Mouse (Mus musculus): Measurements from ENCODE around the gene M1ap.
A peak's percentile ranks its signal among the peaks of the same experiment; 100 is the strongest.

The M1ap gene

DNA sequence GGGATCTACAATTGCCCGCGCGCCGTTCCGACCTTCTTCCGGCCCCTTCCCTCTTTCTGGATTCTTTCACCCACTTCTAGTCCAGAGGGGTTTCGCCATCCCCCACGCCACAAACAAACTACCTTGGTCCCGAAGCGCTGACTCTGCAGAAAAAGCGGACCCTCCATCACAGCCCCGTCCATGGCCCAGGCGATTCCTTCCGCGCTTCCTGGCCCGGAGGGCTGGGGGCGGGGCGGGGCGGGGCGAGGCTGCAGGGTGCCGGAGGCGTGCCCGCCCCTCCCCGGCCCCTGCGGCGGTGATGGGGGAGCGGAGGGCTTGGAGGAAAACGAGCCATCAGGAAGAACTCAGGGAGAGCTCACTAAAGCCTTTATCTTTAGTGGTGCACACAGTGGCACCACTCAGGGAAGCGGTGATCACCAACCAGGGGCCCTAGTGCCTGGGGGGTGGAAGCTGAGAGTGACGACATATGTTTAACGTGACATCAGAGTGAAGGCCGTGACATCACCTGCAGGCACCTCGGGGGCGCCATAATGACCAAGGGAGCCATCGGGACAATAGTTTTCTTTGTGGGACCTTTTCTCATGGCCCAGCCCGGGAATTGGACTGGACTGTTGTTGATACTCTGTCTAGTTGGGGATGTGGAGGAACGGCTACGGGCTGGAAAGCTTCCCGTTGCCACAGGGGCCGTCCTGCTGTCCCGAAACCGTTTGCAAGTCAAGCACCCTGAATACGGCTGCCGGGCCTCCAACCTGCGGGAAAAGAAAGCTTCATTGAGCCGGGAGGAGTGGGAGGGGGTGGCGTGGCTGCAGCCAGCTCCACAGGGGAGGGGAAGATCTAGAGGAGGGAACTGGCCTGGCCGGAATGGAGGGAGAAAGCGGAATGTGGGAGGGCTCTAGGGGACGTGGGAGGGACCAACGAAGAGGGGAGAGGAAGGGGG lies 86.8 kb downstream of the M1ap start, which contains the start of the genes Dok1 and Loxl3:
Gene Dok1, minus strand, starts transcription at position 223 of the 937 bp plus-strand sequence.
Gene Loxl3, plus strand, starts transcription at position 925 of the 937 bp plus-strand sequence.
- peak; percentile 57 to 64 for DNase-seq (ENCODE audit: low spot score in 2 of 2)

DNA sequence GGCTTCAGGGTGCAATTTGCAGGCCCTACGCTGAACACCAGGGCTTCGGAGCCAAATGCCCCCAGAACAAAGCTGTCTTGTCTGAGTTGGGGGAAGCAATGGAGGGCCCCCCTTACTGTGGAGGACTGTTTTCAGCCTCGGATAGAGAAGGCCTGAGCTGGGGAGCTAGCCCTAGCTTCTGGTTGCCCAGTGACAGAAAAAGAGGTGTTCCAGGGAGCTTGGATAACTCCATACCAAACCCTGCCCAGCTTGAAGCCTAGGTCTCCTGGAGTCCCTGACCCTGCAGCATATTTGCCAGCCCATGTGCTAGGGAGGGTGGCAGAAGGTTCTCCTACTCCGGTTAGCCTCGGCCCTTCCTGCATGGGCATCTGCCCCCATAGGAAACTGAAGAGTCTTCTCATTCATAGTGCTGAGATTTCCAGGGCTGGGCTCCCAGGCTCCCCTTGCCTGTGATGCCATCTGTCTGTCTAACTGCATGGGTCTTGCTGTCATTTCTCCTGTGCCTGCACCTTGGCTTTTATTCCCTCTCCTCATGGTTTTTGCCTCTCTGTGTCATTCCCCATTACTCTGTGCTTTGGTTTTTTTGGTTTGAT lies 87.9 kb downstream of the M1ap start:
- DNase-seq (ENCODE audit: low spot score in 2 of 2) = no peak

DNA sequence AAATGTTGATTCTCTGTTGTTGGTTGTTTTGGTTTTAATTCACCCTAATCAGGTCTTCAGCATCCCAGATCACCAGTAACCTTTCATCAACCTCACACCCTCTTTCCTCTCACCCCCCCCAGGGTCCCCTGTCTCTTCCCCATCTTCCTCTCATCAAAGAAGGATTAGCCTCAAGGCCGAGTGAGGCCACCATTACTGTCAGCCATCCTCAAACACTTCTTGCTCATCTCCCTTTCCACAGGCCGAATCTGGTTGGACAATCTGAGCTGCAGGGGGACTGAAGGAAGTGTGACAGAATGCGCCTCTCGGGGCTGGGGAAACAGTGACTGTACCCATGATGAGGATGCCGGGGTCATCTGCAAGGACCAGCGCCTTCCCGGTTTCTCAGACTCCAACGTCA lies 90.5 kb downstream of the M1ap start:
- DNase-seq (ENCODE audit: low spot score in 2 of 2) = no peak

DNA sequence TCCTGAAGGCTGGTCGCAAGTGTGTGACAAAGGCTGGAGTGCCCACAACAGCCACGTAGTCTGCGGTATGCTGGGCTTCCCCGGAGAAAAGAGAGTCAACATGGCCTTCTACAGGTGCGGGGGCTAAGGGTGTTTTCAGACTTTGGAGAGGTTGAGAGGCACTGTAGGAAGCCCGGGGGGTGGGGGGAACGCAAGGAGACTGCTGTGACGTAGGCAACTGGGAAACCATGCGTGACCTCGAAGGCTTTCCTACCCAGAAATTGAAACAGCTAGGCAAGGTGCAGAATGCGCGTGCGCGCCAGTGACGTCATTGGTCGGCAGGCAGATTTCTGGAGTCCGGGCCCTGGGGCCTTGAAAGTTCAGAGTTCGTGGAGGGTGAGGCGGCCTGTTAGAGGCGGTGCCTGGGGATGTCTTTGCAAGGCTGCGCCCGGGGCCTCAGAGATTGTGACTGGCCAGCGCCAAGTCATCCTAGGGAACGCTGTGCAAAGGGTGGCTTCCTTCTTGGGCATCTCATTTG lies 91.9 kb downstream of the M1ap start:
- peak; percentile 91 to 96 for DNase-seq (ENCODE audit: low spot score in 2 of 2)

DNA sequence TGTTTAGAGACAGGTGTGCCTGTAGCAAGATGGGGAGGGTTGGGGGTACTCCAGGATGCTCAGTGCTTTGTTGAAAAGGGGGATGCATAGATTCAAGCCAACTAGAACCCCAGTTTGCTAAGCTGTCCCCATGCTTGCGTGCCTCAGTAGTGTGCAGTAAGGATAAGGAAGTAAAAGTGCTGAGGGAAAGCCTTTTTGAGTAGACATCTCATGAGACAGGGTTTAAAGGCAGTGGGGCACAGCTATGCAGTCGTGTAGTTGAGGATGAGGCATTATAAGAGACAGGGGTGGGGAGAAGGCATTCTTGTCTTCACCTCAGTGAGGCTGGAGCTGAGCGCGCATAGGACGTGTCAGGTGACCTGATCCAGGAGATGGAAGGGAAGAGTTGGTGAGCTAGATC lies 93.9 kb downstream of the M1ap start:
- DNase-seq (ENCODE audit: low spot score in 2 of 2) = no peak

DNA sequence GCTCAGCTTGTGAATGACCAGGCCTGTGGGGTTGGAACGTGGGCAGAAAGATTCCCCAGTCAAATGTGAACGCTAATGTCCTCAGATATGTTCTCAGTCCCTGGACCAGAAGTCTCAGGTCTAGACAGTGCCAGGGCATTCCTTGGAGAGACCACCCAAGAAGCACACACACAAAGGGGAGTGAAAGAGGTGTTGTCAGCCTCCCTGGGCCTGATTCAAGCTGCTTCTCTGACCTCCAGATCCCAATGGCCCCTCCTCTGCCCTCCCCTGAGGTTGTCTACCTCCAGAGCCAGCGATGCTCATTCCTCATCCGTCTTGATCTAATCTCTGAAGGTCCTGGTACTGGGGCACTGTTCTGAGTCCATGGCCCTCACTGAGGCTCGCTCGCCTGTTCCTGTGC lies 96.9 kb downstream of the M1ap start:
- no peak for DNase-seq (ENCODE audit: low spot score in 2 of 2)

DNA sequence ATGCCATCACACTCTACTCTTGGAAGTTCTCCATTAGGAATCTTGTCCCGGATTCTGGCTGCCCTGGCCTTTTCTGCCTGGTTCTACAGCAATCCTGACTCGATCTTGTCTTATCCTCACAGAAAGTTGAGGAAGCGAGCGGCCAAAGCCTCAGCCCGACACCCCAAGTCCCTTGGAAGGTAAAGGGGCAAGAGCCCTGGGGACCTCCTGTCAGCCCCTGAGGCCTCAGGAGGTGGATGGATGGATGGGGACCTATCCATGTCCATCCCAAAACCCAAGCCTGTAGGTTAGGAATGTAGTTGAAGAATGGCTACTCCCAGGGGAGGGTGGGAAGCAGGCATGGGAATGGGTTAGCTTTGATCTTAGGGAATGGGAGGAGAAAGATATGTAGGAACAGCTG lies 97.3 kb downstream of the M1ap start:
- DNase-seq (ENCODE audit: low spot score in 2 of 2) = no peak

DNA sequence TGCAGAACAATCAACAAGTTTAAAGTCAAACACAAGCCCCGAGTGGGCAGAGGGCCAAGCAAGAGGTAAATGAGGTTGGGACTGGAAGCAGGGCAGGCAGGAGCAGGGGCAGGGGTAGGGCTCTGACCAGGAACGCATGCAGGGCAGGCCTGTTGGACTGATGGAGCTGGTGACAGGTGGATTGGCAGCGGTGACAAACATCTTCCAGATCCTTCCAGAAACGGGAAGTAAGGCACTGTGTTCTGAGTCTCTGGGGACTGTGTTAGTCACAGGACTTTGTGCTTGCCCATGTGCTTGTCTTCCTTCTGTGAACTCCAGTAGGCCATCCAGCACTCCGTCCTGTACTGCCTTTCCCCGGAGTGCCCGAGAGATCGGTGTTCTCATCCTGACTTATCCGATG lies 98.0 kb downstream of the M1ap start:
- DNase-seq (ENCODE audit: low spot score in 2 of 2) = no peak

DNA sequence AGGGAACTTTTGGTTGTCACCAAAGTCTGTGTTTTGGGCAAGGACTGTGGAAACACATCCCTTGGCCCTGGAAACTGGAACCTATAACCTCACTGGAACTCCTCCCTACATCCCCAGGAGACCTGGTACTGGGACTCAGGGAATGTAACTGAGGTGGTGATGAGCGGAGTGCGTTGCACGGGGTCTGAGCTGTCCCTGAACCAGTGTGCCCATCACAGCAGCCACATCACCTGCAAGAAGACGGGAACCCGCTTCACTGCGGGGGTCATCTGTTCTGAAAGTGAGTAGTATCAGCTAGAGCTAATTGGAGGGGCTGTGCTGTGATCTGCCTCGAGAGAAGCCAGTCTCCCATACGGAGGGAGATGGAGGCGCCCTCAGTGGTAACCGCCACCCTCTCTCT lies 102.7 kb downstream of the M1ap start:
- DNase-seq (ENCODE audit: low spot score in 2 of 2) = no peak

DNA sequence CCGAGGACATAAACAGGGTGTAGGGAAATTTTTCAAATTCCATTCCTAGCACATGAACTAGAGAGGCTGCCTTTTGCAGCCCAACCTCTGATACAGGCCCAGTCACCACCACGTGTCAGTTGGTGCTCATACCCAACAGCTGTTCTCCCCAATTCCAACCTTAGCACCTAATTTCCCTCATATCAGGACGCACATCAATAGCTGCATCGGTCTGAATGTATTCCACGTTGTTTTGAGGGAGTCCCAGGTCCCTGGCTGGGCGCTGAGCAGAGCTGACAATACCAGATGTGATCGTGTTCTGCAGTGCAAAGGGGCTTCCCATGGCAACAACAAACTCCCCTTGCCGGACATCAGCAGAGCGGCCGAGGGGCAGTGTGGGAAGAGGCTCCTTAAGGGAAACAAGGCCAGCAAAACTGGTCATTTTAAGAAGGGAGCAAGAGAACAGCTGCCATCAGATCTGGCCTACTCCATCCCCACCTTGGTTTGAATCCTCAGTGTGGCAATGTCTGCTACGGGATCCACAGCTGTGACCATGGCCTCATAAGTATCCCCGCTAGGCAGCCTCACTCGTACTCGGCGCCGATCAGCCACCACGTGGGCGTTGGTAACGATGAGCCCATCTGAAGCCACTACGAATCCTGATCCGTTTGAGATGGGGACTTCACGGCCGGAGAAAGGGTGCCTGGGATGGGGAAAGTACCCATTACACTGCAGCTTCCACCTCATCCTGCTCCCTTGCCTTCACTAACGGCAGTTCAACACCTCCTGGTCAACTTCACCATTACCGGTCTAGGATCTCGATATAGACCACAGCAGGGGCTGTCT lies 106.6 kb downstream of the M1ap start:
- peak; percentile 24 to 40 for DNase-seq (ENCODE audit: low spot score in 2 of 2)

DNA sequence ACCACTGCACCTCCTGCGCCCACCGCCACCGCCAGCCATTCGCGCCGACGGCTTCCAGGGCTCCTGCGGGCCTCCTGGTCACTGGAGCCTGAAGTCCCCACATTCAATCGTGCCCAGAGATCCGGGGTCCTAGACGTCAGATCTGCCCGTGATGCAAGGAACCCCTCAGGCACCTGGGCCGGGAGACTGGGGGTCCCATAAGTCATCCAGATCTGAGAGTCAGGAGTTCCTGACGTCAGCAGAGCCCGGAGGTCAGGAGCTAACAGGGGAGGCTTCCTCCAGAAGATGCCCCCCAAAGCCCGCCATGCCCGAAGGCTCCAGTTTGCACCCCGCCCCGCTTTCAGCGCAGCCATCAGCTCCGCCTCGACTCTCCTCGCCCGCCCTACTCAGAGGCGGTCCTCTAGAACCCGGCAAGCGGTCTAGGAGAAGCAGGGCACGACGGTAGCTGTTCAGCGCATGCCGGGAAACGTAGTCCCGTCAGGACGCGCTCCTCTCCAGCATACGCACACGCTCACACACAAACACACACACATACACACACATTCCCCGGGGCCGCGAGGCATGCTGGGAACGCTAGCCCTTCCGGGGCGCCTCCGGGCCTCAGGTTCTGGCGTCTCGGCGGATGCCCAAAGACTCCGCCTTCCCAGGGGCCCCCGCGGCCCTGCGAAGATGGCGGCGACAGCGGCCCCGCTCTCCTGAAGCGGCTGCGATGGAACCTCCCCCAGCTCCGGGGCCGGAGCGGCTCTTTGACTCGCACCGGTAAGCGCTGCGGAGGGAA lies 107.6 kb downstream of the M1ap start, which contains the start of gene Aup1:
Gene Aup1, plus strand, starts transcription at position 448 of the 778 bp plus-strand sequence.
- DNase-seq (ENCODE audit: low spot score in 2 of 2) = peak; percentile 92 to 95

DNA sequence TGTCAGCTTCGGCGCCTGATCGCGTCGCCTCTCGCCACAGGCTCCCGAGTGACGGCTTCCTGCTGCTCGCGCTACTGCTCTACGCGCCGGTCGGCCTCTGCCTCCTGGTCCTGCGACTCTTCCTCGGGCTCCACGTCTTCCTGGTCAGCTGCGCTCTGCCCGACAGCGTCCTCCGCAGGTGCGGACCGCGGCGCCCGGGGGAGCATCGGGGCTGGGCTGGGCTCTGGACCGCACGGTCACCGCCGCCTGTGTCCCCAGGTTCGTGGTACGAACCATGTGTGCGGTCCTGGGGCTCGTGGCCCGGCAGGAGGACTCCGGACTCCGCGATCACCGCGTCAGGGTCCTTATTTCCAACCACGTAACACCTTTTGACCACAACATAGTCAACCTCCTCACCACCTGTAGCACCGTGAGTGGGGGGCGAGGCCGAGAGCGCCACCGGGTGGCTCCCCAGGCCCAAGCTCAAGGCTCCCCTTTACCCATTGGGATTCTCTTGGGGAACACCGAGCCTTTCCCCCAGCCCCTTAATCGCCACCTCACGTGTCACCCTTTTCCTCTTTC lies 108.2 kb downstream of the M1ap start, which contains the start of gene Htra2:
Gene Htra2, minus strand, starts transcription at position 403 of the 561 bp plus-strand sequence.
- peak; percentile 41 for DNase-seq (ENCODE audit: low spot score in 2 of 2)

DNA sequence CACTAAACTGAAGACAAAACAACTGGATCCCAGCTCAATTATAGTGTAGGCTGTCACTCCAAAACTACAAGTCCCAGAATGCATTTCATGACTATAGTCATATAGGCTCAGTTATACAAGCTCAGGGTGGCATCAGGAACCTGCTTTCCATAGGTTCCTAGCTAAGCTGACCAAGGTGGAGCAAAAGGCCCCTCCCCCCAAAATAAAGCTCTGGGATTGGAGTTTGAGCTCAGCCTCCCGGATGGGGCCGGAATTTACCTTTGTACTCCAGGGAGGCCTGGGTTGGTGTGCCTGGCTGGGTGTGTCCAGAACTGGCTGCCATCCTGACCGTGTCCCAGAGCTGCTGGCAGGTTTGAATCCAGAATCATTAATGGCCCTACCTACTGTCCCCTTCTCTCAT lies 111.1 kb downstream of the M1ap start, which contains the start of gene Dqx1:
Gene Dqx1, plus strand, starts transcription at position 55 of the 400 bp plus-strand sequence.
- no peak for DNase-seq (ENCODE audit: low spot score in 2 of 2)

DNA sequence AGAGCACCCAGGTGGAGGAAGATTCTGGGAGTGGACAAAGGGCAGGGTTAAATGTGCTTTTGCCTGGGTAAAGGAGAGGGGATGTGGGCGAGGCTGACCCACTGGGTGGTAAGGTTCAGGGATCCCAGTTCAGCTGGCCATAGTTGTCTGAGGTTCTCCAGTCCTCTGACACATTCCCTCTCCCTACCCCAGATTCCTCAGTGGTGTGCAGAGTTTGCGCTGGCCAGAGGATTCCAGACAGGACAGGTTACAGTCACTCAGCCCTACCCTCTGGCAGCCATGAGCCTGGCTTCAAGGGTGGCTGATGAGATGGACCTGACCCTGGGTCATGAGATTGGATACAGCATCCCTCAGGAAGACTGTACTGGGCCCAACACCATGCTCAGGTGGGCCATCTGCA lies 112.0 kb downstream of the M1ap start:
- no peak for DNase-seq (ENCODE audit: low spot score in 2 of 2)

DNA sequence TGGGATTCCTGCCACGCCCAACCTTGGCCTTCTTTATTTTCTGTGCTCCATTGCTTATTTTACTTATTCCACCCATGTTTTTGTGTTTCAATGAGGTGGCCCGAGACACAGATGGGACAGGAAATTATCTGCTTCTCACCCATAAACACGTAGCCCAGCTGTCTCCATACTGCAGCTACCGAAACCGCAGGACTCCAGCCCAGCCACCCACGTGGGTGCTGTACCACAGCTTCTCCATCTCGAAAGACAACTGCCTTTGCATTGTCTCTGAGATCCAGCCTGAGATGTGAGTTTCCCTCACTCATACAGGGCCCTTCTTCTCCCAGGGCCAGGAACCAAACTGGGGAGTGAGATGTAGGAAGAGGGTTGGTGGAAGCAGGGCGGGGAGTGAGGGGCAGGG lies 119.3 kb downstream of the M1ap start:
- no peak for DNase-seq (ENCODE audit: low spot score in 2 of 2)

DNA sequence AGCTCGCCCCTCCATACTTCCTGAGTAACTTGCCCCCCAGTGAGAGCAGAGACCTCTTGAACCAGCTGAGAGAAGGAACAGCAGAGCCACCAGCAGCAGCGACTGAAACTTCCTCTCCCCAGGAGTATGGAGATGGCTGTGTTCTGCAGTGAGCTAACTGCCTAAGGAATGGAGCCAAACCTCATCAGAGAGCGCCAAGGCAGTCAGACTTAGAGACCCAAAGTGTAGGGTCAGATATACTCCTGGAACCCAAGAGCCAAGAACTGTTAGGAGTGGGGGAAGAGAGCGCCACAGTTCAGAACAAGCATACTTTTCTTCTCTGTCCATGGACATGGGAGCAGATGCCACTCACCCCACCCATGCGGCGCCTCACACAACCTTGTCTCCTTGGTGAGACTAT lies 119.7 kb downstream of the M1ap start:
- DNase-seq (ENCODE audit: low spot score in 2 of 2) = no peak

DNA sequence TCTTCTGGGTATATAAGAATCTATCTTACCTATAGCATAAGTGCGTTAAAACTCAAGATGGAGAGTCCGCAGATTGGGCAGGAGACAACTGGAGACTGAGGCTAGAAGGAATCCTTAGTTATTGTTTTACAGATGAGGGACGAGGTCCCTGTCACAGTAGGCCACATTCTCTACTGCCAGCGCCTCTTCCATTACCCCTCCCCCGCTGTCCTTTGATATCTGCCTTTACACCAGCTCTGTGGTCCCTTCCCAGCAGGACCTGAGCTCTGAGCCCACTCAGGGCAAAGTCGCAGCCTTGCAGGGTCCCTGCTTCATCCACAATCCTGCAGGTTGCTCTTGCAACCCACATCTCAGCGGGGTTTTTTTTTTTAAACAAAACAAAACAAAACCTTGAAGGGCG lies 121.5 kb downstream of the M1ap start:
- no peak for DNase-seq (ENCODE audit: low spot score in 2 of 2)

DNA sequence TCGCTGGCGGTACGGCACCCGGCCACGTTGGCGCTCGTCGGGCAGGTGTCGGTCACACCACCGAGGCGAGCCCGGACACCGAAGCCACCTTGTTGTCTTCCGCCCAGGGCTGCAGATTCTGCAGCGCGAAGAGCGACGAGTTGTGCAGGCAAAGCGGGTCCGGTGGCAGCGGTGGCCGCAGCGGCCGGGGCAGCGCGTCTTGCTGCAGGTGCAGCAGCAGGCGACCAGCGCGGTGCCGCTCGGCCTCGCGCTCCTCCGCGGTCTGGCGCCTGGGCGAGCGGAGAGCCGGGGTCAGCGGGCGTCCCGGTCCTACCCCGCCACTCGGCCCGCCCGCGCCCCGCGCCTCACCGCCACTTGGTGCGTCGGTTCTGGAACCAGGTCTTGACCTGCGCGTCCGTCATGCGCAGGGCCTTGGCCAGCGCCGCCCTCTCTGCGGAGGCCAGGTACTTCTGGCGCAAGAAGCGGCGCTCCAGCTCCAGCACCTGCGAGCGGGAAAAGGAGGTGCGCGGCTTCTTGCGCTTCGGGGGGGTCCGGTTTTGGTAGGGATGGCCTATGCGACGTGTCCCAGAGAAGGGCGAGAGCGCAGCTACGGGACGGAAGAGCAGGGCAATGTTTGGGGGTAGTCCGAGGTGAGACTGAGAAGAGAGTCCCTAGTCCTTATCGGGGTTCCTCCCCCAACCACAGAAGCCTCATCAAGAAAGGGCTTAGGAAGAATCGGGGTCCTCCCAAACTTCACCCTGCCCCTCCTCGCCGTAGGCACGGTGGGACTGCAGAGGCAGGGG lies 122.2 kb downstream of the M1ap start:
- DNase-seq (ENCODE audit: low spot score in 2 of 2) = no peak

DNA sequence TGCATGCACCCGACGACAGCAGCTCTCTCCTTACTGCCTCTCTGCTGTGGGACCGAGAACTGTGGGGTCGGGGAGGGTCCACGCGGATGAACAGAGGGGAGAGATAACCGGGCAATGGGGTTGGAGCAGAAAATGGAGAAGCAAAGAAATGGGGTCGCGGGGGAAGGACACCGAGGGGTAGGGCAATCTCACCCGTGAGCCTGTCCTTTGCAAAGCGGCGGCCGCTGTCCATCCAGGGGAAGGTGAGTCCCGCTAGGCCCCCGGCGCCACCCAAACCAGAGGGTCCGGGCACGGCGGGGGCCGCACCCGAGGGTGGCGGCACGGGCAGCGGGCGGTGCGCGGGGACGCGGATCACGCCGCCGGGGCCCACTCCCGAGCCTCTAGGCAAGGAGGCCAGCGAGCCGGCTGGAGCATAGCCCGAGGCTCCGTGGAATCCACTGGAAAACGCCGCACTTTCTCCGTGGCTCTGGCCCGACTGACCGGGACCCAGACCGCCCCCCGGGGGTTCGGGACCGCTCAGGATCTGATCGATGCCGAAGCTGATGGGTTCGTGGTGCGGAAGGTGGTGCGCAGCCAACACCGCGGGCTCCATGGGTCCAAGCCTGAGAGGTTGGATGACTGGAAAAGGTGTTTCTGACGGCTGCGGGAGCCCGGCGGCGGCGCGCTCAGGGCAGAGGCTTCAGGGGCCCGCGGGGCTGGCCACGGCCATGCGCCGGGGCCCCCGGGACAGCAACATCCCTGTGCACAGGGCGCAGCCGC lies 123.0 kb downstream of the M1ap start:
- DNase-seq (ENCODE audit: low spot score in 2 of 2) = no peak

DNA sequence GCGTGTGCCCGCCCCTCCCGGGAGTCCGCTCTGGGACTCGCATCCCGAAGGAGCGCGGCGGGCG lies 123.4 kb downstream of the M1ap start, which contains the start of gene Tlx2:
Gene Tlx2, minus strand, starts transcription at position 47 of the 64 bp plus-strand sequence.
- no peak for DNase-seq (ENCODE audit: low spot score in 2 of 2)
